Mouse (Mus musculus) cortical plate, adult 2 months (tissue): Measurements from ENCODE around the gene Spop.

Source experiments
- CTCF ChIP-seq: fragments of 200-500 bp; IDR thresholded peaks from 2 replicates; pipeline ENCODE4 v1.5.1; 2011; ENCODE audit warnings: mild to moderate bottlenecking, control low read depth, low read length; ENCODE audit not compliant: insufficient read depth; ENCODE audit errors: extremely low read depth
- POLR2A ChIP-seq: fragments of 200-500 bp; IDR thresholded peaks from 2 replicates; pipeline ENCODE4 v1.6.1; 2011; ENCODE audit warnings: mild to moderate bottlenecking, low read length, control low read depth; ENCODE audit not compliant: insufficient read depth; ENCODE audit errors: extremely low read depth

GRCm38 (mm10) chr11:95381146-95381545 is 32.7 kb upstream of the Spop start:
- TF ChIP-seq POLR2A = no peak
- TF ChIP-seq CTCF = no peak
